Mouse (Mus musculus) embryonic facial prominence, embryonic 12.5 days (tissue): ENCODE results near the gene Fads3. TPM values are rescaled to one million over a fixed set of nuclear protein-coding genes. Genes with fewer than 3 reads are reported as not detected.

ENCODE experiments used
- ATAC-seq: fragments of 200-750 bp; cut with Nextera tagmentation; 2 replicates; pipeline ENCODE4 v1.8.0; 2017; ENCODE audit not compliant: insufficient number of reproducible peaks, insufficient read depth, low FRiP score, low TSS enrichment
- H3K27ac ChIP-seq: fragments of 300-500 bp; sonication (generic); 2 replicates; pipeline ENCODE4 v1.5.1; 2016; ENCODE audit warnings: mild to moderate bottlenecking
- H3K27me3 ChIP-seq: fragments of 300-500 bp; sonication (generic); 2 replicates; pipeline ENCODE4 v1.6.1; 2016; ENCODE audit warnings: mild to moderate bottlenecking, moderate library complexity
- H3K36me3 ChIP-seq: fragments of 300-500 bp; sonication (generic); 2 replicates; pipeline ENCODE4 v1.6.1; 2016; ENCODE audit warnings: mild to moderate bottlenecking
- H3K4me1 ChIP-seq: fragments of 300-500 bp; sonication (generic); 2 replicates; pipeline ENCODE4 v1.6.1; 2016
- H3K4me2 ChIP-seq: fragments of 300-500 bp; sonication (generic); replicated peaks from 2 replicates; pipeline ENCODE4 v1.6.1; 2016; ENCODE audit warnings: mild to moderate bottlenecking, moderate library complexity
- H3K4me3 ChIP-seq: fragments of 300-500 bp; sonication (generic); 2 replicates; pipeline ENCODE4 v1.5.1; 2016; ENCODE audit warnings: mild to moderate bottlenecking
- H3K9ac ChIP-seq: fragments of 300-500 bp; sonication (generic); 2 replicates; pipeline ENCODE4 v1.6.1; 2016; ENCODE audit warnings: mild to moderate bottlenecking, moderate library complexity
- H3K9me3 ChIP-seq: fragments of 300-500 bp; sonication (generic); 2 replicates; pipeline ENCODE4 v1.6.1; 2016; ENCODE audit warnings: mild to moderate bottlenecking, moderate library complexity
- WGBS: fragments of 180-500 bp; shearing (Covaris S2); methylation state at CpG from one replicate; pipeline ENCODE4 v1.1.7; 2016; 5-methylcytosine and 5-hydroxymethylcytosine counted together
- polyA plus RNA-seq: library from polyadenylated mRNA; unstranded; fragments of >200 nt; fragmentation: Nextera tagmentation; extraction: Ambion mirVana; gene quantifications from 2 replicates; pipeline ENCODE4 v1.2.1, GENCODE M21; 2016

The Fads3 gene
- polyA plus RNA-seq, 1 experiment from 2014 or later: 10.2 TPM

DNA sequence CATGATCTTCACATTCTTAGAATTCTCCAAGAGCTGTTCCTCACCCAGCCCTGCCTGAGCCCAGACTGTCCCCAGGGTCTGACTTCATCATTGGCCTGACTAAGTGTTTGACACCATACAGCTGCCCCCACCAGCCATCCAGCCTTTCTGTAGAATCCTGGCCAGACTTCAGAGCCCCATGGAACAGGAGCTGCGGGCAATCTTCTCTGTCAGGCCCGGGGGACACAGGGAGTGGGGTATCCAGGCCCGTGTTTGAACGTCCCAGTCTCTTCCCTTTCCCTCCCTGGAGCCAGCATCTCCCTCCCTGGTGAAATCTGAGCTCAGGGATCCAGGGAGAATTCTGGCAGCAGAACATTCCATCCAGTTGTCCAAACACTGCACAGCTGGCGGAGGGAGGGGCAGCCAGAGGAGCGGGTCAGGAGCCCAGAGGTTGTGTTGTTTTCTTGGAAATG lies 28.5 kb upstream of the Fads3 start:
- H3K9ac ChIP-seq: no peak overlapping the region

DNA sequence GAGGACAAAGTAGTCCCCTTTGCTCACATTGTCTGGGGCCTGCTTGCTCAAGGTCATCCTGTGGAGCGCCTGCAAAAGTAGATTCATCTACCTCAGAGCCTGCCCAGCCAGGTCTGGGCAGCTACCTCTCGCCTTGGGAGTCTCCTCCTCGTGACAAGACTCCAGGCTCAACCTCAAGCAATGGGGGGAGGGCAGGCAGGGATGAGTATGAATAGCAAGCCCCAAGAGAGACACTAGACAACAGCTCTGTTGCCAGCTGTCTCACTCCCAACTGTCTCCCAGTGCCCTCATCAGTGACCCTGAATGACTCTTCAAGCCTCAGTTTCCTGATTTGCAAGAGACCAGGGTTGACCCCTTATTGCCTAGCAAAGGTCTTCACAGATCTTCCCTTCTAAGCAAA lies 28.0 kb upstream of the Fads3 start:
- peak; percentile 6; the same call in 1 of the 2 replicates for ATAC-seq

More for the DNA sequence above, 28.5 kb upstream of the Fads3 start:
- peaks cover 36% of the 10 kb centered on the region for H3K4me1 ChIP-seq
- H3K36me3 ChIP-seq: no peaks in the 10 kb centered on the region
- WGBS: 14% methylated on average over 6 of the region's 6 CpGs
- no peaks in the 10 kb centered on the region for H3K27me3 ChIP-seq
- no peak overlapping the region for H3K4me3 ChIP-seq
- H3K27ac ChIP-seq: peak overlapping the region; percentile 98
- no peak overlapping the region for H3K4me2 ChIP-seq
- no peaks in the 10 kb centered on the region for H3K9me3 ChIP-seq
- ATAC-seq: peak; percentile 58; the same call in 1 of the 2 replicates

GRCm38 (mm10) chr19:10013913-10014312 lies 27.5 kb upstream of the Fads3 start:
- peak; percentile 69 for ATAC-seq
- H3K4me3 ChIP-seq: no peak overlapping the region
- H3K27me3 ChIP-seq: no peaks in the 10 kb centered on the region
- WGBS: 13% methylated on average over 5 of the region's 5 CpGs
- H3K27ac ChIP-seq: peak overlapping the region; percentile 98
- H3K9me3 ChIP-seq: no peaks in the 10 kb centered on the region
- no peak overlapping the region for H3K9ac ChIP-seq
- H3K4me2 ChIP-seq: peak overlapping the region; percentile 19; the same call in 1 of the 2 replicates
- H3K36me3 ChIP-seq: no peaks in the 10 kb centered on the region
- peaks cover 37% of the 10 kb centered on the region for H3K4me1 ChIP-seq

More for the DNA sequence above, 28.0 kb upstream of the Fads3 start:
- peak overlapping the region; percentile 98 for H3K27ac ChIP-seq
- no peak overlapping the region for H3K9ac ChIP-seq
- no peak overlapping the region for H3K4me3 ChIP-seq
- H3K27me3 ChIP-seq: no peaks in the 10 kb centered on the region
- WGBS: 23% methylated on average over 3 of the region's 3 CpGs
- H3K36me3 ChIP-seq: no peaks in the 10 kb centered on the region
- H3K4me1 ChIP-seq: peaks cover 36% of the 10 kb centered on the region
- H3K9me3 ChIP-seq: no peaks in the 10 kb centered on the region
- H3K4me2 ChIP-seq: peak overlapping the region; percentile 19

GRCm38 (mm10) chr19:10014824-10015223 lies 26.5 kb upstream of the Fads3 start:
- no peak overlapping the region for H3K4me3 ChIP-seq
- H3K4me1 ChIP-seq: peaks cover 47% of the 10 kb centered on the region

DNA sequence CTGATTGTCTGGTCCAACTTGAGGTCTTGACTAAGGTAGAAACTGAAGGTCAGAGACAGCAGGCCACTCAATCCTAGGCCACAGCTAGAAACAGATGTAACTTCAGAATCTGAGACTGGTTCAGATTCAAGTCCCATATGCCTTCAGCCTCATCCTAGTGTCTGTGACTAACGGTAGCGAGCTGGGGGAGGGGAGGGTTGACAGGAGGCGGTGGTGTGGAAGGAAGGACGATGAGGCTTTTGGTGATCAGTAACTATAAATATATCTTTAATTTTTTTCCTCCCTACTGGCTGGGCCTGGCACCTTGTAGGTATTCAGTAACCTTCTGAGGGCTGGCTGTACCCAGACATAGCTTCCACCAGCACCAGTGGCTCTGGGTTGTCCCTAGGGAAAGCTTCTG lies 25.9 kb upstream of the Fads3 start:
- WGBS: 61% methylated on average over 4 of the region's 4 CpGs
- H3K27me3 ChIP-seq: no peaks in the 10 kb centered on the region
- H3K4me1 ChIP-seq: peaks cover 50% of the 10 kb centered on the region
- H3K36me3 ChIP-seq: no peaks in the 10 kb centered on the region
- H3K9ac ChIP-seq: no peak overlapping the region
- H3K4me3 ChIP-seq: no peak overlapping the region
- peak overlapping the region; percentile 98 for H3K27ac ChIP-seq
- no peaks in the 10 kb centered on the region for H3K9me3 ChIP-seq
- no peak overlapping the region for H3K4me2 ChIP-seq
- ATAC-seq: no peak

More at GRCm38 (mm10) chr19:10014824-10015223, 26.5 kb upstream of the Fads3 start:
- 66% methylated on average over 13 of the region's 13 CpGs for WGBS
- no peaks in the 10 kb centered on the region for H3K9me3 ChIP-seq
- no peaks in the 10 kb centered on the region for H3K36me3 ChIP-seq
- H3K4me2 ChIP-seq: no peak overlapping the region
- no peak for ATAC-seq
- H3K9ac ChIP-seq: no peak overlapping the region
- H3K27ac ChIP-seq: peak overlapping the region; percentile 98
- H3K27me3 ChIP-seq: no peaks in the 10 kb centered on the region

DNA sequence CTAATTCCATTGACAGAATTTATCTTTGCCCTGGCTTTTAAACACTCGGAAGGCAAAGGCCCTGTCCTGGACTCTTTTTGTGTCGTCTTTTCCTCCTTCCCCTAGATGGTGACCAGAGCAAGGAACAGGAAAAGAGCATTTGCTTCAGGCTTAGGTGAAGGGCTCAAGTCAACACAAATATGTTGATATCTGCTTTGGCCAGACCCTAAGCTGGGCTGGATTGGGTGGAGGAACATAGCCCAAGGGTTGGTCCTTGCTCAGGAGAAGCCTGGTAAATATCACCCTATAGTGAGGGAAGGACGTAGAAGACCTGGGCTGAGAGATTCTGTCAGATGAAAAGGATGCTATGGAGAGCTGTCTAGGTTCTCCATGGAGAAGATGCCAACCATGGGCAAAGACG lies 25.2 kb upstream of the Fads3 start:
- 85% methylated on average over 4 of the region's 4 CpGs for WGBS
- no peak for ATAC-seq
- H3K4me1 ChIP-seq: peaks cover 56% of the 10 kb centered on the region
- no peak overlapping the region for H3K4me2 ChIP-seq
- no peak overlapping the region for H3K4me3 ChIP-seq
- no peaks in the 10 kb centered on the region for H3K9me3 ChIP-seq
- H3K36me3 ChIP-seq: no peaks in the 10 kb centered on the region
- no peak overlapping the region for H3K27ac ChIP-seq
- no peaks in the 10 kb centered on the region for H3K27me3 ChIP-seq
- no peak overlapping the region for H3K9ac ChIP-seq

GRCm38 (mm10) chr19:10017637-10018526 lies 23.5 kb upstream of the Fads3 start:
- ATAC-seq: peak; percentile 83
- H3K27me3 ChIP-seq: no peaks in the 10 kb centered on the region
- WGBS: 5% methylated on average over 44 of the region's 44 CpGs
- no peaks in the 10 kb centered on the region for H3K9me3 ChIP-seq
- peak overlapping the region; percentile 74 for H3K9ac ChIP-seq
- H3K27ac ChIP-seq: peak overlapping the region; percentile 84
- H3K36me3 ChIP-seq: no peaks in the 10 kb centered on the region
- peak overlapping the region; percentile 64 for H3K4me3 ChIP-seq
- H3K4me2 ChIP-seq: peak overlapping the region; percentile 92
- H3K4me1 ChIP-seq: peaks cover 66% of the 10 kb centered on the region

DNA sequence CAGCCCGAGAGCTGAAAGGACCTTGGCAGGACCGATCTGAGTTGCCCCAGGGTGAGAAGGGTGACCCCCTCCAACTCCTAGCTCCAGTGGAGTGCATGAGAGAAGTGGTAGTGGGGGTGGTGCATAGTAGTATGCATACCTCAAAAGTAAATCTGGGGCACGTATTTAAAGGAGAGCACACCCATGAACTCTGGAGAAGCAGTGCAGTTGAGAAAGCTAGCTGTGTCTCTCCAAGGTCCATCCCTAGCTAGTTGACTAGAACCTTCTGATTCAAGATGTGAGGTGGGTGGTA lies 22.9 kb upstream of the Fads3 start:
- peak overlapping the region; percentile 84 for H3K27ac ChIP-seq
- peak overlapping the region; percentile 92 for H3K4me2 ChIP-seq
- no peaks in the 10 kb centered on the region for H3K9me3 ChIP-seq
- peak overlapping the region; percentile 74 for H3K9ac ChIP-seq
- WGBS: 0% methylated on average over 3 of the region's 3 CpGs
- H3K4me1 ChIP-seq: peaks cover 66% of the 10 kb centered on the region
- H3K27me3 ChIP-seq: no peaks in the 10 kb centered on the region
- H3K36me3 ChIP-seq: no peaks in the 10 kb centered on the region
- peak overlapping the region; percentile 64 for H3K4me3 ChIP-seq
- ATAC-seq: no peak; the same call in 1 of the 2 replicates

DNA sequence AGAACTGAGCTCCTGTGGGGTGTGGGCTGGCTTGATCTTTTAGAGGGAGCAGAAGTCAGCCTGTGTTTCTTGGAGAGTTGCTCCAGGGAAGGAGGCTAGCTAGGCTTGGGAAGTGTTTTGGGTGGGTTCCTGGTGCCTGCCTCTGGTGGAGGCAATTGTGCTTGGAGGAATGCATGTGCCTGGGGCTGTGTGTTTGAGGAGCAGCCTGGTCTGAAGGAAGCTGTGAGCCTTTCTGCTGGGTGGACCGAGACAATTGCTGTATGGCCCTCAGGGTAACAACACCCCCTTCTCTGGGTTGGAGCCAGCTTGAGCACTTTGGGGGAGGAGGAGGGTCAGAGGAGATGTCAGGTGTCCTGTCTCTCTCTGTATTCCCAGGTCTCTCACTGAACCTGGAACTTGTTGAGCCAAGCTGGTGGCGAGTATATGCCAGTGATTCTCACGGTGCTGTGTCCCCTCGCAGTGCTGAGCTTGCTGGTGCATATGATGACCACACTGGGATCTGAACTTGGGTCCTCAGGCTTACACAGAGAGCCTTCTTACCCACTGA lies 22.1 kb upstream of the Fads3 start:
- Histone ChIP-seq H3K27ac (peak overlapping the region; percentile 3; the same call in 1 of the 2 replicates), H3K9ac (peak overlapping the region; percentile 74), H3K4me2 (peak overlapping the region; percentile 92), H3K9me3 (no peaks in the 10 kb centered on the region), H3K4me1 (peaks cover 58% of the 10 kb centered on the region), H3K36me3 (no peaks in the 10 kb centered on the region), H3K27me3 (no peaks in the 10 kb centered on the region), H3K4me3 (peak overlapping the region; percentile 64)
- WGBS: 54% methylated on average over 4 of the region's 4 CpGs
- no peak for ATAC-seq

- ATAC-seq: no peak
- 78% methylated on average over 2 of the region's 2 CpGs for whole genome bisulfite sequencing
- Histone ChIP-seq H3K27me3 (no peaks in the 10 kb centered on the region), H3K4me3 (no peak overlapping the region), H3K9ac (no peak overlapping the region), H3K4me1 (peaks cover 61% of the 10 kb centered on the region), H3K4me2 (0 out of 2 replicates have a peak overlapping the region, but pooled peaks have one; percentile 4), H3K36me3 (peaks cover 7% of the 10 kb centered on the region; the same call in 1 of the 2 replicates), H3K9me3 (no peaks in the 10 kb centered on the region), H3K27ac (peak overlapping the region; percentile 57; the same call in 1 of the 2 replicates)
Measured at GRCm38 (mm10) chr19:10021981-10022380, 19.4 kb upstream of the Fads3 start.

DNA sequence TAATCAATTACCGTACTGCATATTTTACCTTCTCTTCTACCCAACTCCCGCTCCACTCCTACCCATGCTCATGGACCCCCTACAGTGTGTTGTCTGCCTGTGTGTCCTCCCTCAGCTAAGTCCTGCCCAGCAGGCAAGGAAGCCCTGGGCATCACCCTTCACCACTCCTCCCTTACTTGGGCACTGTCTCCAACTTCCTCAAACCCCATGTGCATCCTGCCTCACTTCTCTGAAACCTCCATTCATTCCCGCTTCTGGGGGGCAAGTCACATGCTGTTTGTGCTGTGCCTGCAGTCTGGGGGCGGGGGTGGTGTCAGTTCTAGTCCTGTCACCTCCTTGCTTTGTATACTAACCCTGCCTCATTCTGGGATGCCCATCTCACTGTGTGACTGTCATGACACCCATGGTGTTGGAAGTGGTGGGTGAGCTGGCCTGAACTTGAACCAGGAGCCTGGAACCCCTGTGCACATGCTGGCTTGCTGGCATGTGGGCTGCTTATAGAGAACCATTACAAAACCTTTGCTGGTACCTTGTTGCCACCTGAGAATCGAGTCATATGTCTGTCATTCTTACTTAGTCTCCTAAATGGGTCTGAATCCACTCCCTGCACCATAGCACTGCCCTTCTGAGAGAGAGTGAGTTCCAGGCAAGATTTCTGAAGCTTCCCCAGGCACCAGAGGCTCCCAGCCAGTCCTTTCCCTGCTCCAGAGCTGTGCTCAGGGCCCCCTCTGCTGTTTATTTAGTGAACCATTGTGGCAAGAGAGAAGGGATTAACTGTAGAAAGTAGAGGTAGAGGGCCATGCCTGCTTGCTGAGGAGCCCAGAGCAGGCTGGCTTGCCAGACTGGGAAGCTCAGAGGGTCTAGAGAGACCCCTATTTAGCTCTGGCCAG lies 18.7 kb upstream of the Fads3 start:
- ATAC-seq: no peak

More for the DNA sequence above, 18.7 kb upstream of the Fads3 start:
- H3K4me3 ChIP-seq: no peak overlapping the region
- H3K4me2 ChIP-seq: no peak overlapping the region
- peak overlapping the region; percentile 57 for H3K27ac ChIP-seq
- H3K4me1 ChIP-seq: peaks cover 56% of the 10 kb centered on the region
- H3K9me3 ChIP-seq: no peaks in the 10 kb centered on the region
- peaks cover 13% of the 10 kb centered on the region for H3K36me3 ChIP-seq
- 72% methylated on average over 5 of the region's 5 CpGs for WGBS
- H3K9ac ChIP-seq: peak overlapping the region; percentile 33; the same call in 1 of the 2 replicates
- H3K27me3 ChIP-seq: no peaks in the 10 kb centered on the region
